Mouse (Mus musculus) liver, adult 2 months (tissue): ENCODE results near the gene Prss28. TPM values are rescaled to one million over a fixed set of nuclear protein-coding genes. Genes with fewer than 3 reads are reported as not detected.

Experiments
- DNase-seq: peaks from one replicate; pipeline ENCODE4 v3.0.0-alpha.2; 2011; ENCODE audit warnings: low read depth, low spot score; ENCODE audit errors: extremely low read depth
- H3K27ac ChIP-seq: fragments of 200-500 bp; replicated peaks from 2 replicates; pipeline ENCODE4 v1.5.1; 2012; ENCODE audit warnings: low read depth, mild to moderate bottlenecking, control low read depth, inconsistent platforms, low read length; ENCODE audit not compliant: insufficient read depth
- H3K27me3 ChIP-seq: fragments of 200-500 bp; 2 replicates; pipeline ENCODE4 v1.6.1; 2012; ENCODE audit warnings: mild to moderate bottlenecking, moderate library complexity, low read length, inconsistent platforms; ENCODE audit not compliant: control insufficient read depth, insufficient read depth
- H3K36me3 ChIP-seq: fragments of 200-500 bp; 2 replicates; pipeline ENCODE4 v1.6.1; 2012; ENCODE audit warnings: low read length, inconsistent platforms; ENCODE audit not compliant: control insufficient read depth, insufficient read depth
- H3K4me1 ChIP-seq: fragments of 200-500 bp; 2 replicates; pipeline ENCODE4 v1.6.1; 2011; ENCODE audit warnings: low read length; ENCODE audit not compliant: control insufficient read depth, insufficient read depth
- H3K4me3 ChIP-seq: fragments of 200-500 bp; 2 replicates; pipeline ENCODE4 v1.5.1; 2011; ENCODE audit warnings: low read depth, mild to moderate bottlenecking, control low read depth, low read length, moderate library complexity; ENCODE audit not compliant: insufficient read depth
- H3K79me2 ChIP-seq: fragments of 200-500 bp; 2 replicates; pipeline ENCODE4 v1.6.1; 2012; ENCODE audit warnings: inconsistent platforms, mild to moderate bottlenecking, low read length, moderate library complexity; ENCODE audit not compliant: control insufficient read depth, insufficient read depth
- H3K9ac ChIP-seq: fragments of 200-500 bp; 2 replicates; pipeline ENCODE4 v1.6.1; 2012; ENCODE audit warnings: low read depth, mild to moderate bottlenecking, control low read depth, inconsistent platforms, low read length
- CTCF ChIP-seq: fragments of 200-500 bp; IDR thresholded peaks from 2 replicates; pipeline ENCODE4 v1.5.1; 2011; ENCODE audit warnings: low read depth, low read length, control low read depth
- POLR2A ChIP-seq: fragments of 200-500 bp; IDR thresholded peaks from 2 replicates; pipeline ENCODE4 v1.6.1; 2011; ENCODE audit warnings: low read length, control low read depth; ENCODE audit not compliant: insufficient read depth; ENCODE audit errors: extremely low read depth
- WGBS: fragments of 180-500 bp; shearing (Covaris S2); methylation state at CpG from one replicate; pipeline ENCODE4 v1.1.7; 2018; 5-methylcytosine and 5-hydroxymethylcytosine counted together
- polyA plus RNA-seq: library from polyadenylated mRNA; depleted of rRNA; stranded (reverse); fragments of >200 nt; gene quantifications from 2 replicates; pipeline ENCODE4 v1.2.3, GENCODE M21; 2012
- total RNA-seq: library from RNA; depleted of rRNA; stranded (reverse); fragments of >200 nt; gene quantifications from 2 replicates; pipeline ENCODE4 v1.2.3, GENCODE M21; 2014

Prss28 gene
- total and polyA plus RNA-seq, 2 experiments = not detected

DNA sequence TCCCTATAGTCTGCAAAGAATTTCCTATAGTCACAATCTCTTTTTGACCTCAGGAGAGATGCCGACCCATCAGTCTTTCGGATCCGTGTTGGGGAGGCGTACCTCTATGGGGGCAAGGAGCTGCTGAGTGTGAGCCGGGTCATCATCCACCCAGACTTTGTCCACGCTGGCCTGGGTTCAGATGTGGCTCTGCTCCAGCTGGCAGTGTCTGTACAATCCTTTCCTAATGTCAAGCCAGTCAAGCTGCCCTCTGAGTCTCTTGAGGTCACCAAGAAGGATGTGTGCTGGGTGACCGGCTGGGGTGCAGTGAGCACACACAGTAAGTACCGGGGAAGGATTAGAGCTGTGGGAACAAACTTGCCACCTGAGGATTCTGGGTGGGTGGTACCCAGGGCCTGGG, 12.4 kb downstream of the Prss28 start:
- Histone ChIP-seq H3K36me3 (no peaks in the 10 kb centered on the region), H3K4me1 (no peaks in the 10 kb centered on the region), H3K9ac (no peak overlapping the region), H3K27me3 (no peaks in the 10 kb centered on the region), H3K27ac (no peak overlapping the region), H3K79me2 (no peaks in the 10 kb centered on the region), H3K4me3 (no peak overlapping the region)
- no peak for DNase-seq
- TF ChIP-seq CTCF (no peak), POLR2A (no peak)
- whole genome bisulfite sequencing = 66% methylated on average over 8 of the region's 8 CpGs

GRCm38 (mm10) chr17:25322930-25323329, 14.5 kb downstream of the Prss28 start:
- WGBS = 16% methylated on average over 2 of the region's 2 CpGs

DNA sequence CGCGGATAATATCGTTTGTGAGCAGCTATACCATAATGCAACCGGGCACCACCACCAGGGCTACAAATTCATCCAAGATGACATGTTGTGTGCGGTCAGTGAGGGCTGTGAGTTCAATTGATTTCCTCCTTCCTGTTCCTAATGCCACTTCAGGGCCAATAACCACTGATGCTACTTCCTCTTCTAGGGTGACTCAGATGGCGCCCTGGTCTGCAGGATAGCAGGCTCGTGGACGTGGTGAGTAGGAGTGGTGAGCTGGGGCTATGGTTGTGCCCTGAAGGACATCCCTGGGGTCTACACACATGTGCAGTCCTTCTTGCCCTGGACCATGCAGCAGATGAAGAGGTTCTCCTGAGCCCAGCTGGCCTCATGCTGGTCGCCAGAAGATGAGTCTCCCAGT, 23.9 kb downstream of the Prss28 start:
- TF ChIP-seq CTCF (no peak), POLR2A (no peak)
- no peak overlapping the region for H3K27ac ChIP-seq
- 68% methylated on average over 9 of the region's 9 CpGs for WGBS
- H3K79me2 ChIP-seq = no peaks in the 10 kb centered on the region
- no peaks in the 10 kb centered on the region for H3K27me3 ChIP-seq
- no peak for DNase-seq
- H3K9ac ChIP-seq = no peak overlapping the region
- H3K4me1 ChIP-seq = no peaks in the 10 kb centered on the region
- no peak overlapping the region for H3K4me3 ChIP-seq
- H3K36me3 ChIP-seq = no peaks in the 10 kb centered on the region

More at GRCm38 (mm10) chr17:25322930-25323329, 14.5 kb downstream of the Prss28 start:
- H3K4me3 ChIP-seq = no peak overlapping the region
- no peak overlapping the region for H3K9ac ChIP-seq
- H3K27me3 ChIP-seq = no peaks in the 10 kb centered on the region
- H3K27ac ChIP-seq = no peak overlapping the region
- TF ChIP-seq POLR2A = no peak
- no peak for TF ChIP-seq CTCF
- no peak for DNase-seq
- H3K79me2 ChIP-seq = no peaks in the 10 kb centered on the region
- no peaks in the 10 kb centered on the region for H3K36me3 ChIP-seq
- H3K4me1 ChIP-seq = no peaks in the 10 kb centered on the region

- no peaks in the 10 kb centered on the region for H3K36me3 ChIP-seq
- no peaks in the 10 kb centered on the region for H3K4me1 ChIP-seq
- peak; percentile 17 for DNase-seq
- no peak overlapping the region for H3K4me3 ChIP-seq
- WGBS = 3% methylated on average over 8 of the region's 8 CpGs
- no peaks in the 10 kb centered on the region for H3K79me2 ChIP-seq
- no peaks in the 10 kb centered on the region for H3K27me3 ChIP-seq
- H3K9ac ChIP-seq = no peak overlapping the region
- TF ChIP-seq CTCF (peak; percentile 96), POLR2A (no peak)
- H3K27ac ChIP-seq = no peak overlapping the region
Measured at GRCm38 (mm10) chr17:25333943-25334342, 25.5 kb downstream of the Prss28 start.

DNA sequence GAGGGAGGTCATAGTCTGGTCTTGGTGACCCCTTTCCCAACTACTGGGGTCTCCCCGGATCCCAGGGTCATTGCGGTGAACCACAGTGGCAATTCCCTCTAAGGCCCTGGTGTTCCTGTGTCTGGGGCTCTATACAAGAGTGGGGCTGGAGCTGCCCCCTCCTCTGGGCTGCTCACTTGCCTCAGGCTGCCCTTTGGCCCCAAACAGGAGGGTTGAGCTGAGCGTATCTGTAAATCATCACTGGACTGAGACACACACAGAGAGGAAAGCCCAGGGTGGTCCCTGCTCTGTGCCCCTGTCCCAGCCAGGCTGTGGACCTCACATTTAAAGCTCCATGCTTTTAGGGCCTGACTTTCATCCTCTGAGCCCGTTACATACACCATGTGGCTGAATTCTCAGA, 29.8 kb downstream of the Prss28 start:
- Histone ChIP-seq H3K9ac (no peak overlapping the region), H3K27ac (no peak overlapping the region), H3K79me2 (no peaks in the 10 kb centered on the region), H3K27me3 (no peaks in the 10 kb centered on the region), H3K4me3 (no peak overlapping the region), H3K4me1 (peaks cover 6% of the 10 kb centered on the region), H3K36me3 (no peaks in the 10 kb centered on the region)
- no peak for TF ChIP-seq POLR2A
- TF ChIP-seq CTCF = no peak
- 61% methylated on average over 4 of the region's 4 CpGs for WGBS
- DNase-seq = no peak

- TF ChIP-seq CTCF (no peak), POLR2A (no peak)
- DNase-seq = no peak
- H3K27me3 ChIP-seq = no peaks in the 10 kb centered on the region
- no peaks in the 10 kb centered on the region for H3K36me3 ChIP-seq
- 67% methylated on average over 6 of the region's 6 CpGs for WGBS
- H3K79me2 ChIP-seq = no peaks in the 10 kb centered on the region
- peaks cover 6% of the 10 kb centered on the region for H3K4me1 ChIP-seq
- no peak overlapping the region for H3K4me3 ChIP-seq
- H3K9ac ChIP-seq = no peak overlapping the region
- H3K27ac ChIP-seq = no peak overlapping the region
Measured at GRCm38 (mm10) chr17:25340003-25340402, 31.6 kb downstream of the Prss28 start.
